Mouse (Mus musculus) heart, adult 2 months (tissue): ENCODE measurements at regions not wholly inside any gene's neighbourhood (a gene's known extent, or its start where the extent isn't known, plus 50 kb on each side); places are given as distances from the start of the nearest gene placed in this dataset.

ENCODE experiments used
- CTCF ChIP-seq: fragments of 200-600 bp; IDR thresholded peaks from 2 replicates; pipeline ENCODE4 v1.8.1; 2022; ENCODE audit warnings: antibody characterized with exemption, mild to moderate bottlenecking, moderate library complexity
- EP300 ChIP-seq: fragments of 200-500 bp; IDR thresholded peaks from 2 replicates; pipeline ENCODE4 v1.6.1; 2011; ENCODE audit warnings: low read depth, low read length, control low read depth; ENCODE audit not compliant: insufficient read depth
- POLR2A ChIP-seq: fragments of 200-500 bp; IDR thresholded peaks from 2 replicates; pipeline ENCODE4 v1.6.1; 2011; ENCODE audit warnings: mild to moderate bottlenecking, low read depth, low read length, control low read depth; ENCODE audit not compliant: insufficient read depth

- TF ChIP-seq POLR2A (no peak), CTCF (no peak), EP300 (no peak)
These were observed 236.3 kb downstream of the Cd83 start for GRCm38 (mm10) chr13:44020851-44021250.
